Mouse (Mus musculus): ENCODE data around the gene Atp11a.

- TF ChIP-seq CTCF (IDR thresholded peaks at IDR 0.05; ENCODE audit: low read depth) (no peak), EP300 (optimal IDR thresholded peaks at IDR 0.05) (no peak)
These were observed 48.1 kb downstream of the Atp11a start for GRCm38 (mm10) chr8:12804909-12805308.
